Mouse (Mus musculus): Measurements from ENCODE around the gene Susd1. TPM values are rescaled to one million over a fixed set of nuclear protein-coding genes. Genes with fewer than 3 reads are reported as not detected.

The Susd1 gene
- polyA plus RNA-seq, 1 experiment, result 3.3 TPM

GRCm38 (mm10) chr4:59387387-59388210 is 50.8 kb downstream of the Susd1 start:
- Histone ChIP-seq H3K4me3 (replicated peaks) (no peak overlapping the region), H3K36me3 (replicated peaks; ENCODE audit: low read length) (peaks cover 94% of the 10 kb centered on the region), H3K27me3 (replicated peaks) (no peaks in the 10 kb centered on the region), H3K9me3 (no peaks in the 10 kb centered on the region), H3K4me1 (peaks cover 43% of the 10 kb centered on the region)
- no peak for TF ChIP-seq GATA1 (IDR thresholded peaks at IDR 0.05; ENCODE audit: borderline replicate concordance, low read length)
- no peak for TF ChIP-seq FLI1 (IDR thresholded peaks at IDR 0.05; ENCODE audit: low read length)

- TF ChIP-seq GATA1 (IDR thresholded peaks at IDR 0.05; ENCODE audit: borderline replicate concordance, low read length) (no peak), FLI1 (IDR thresholded peaks at IDR 0.05; ENCODE audit: low read length) (no peak)
- H3K4me3 ChIP-seq (replicated peaks), result peak overlapping the region; percentile 50
These were observed 53.1 kb downstream of the Susd1 start for GRCm38 (mm10) chr4:59385254-59385895.

GRCm38 (mm10) chr4:59383791-59384190 is 54.6 kb downstream of the Susd1 start:
- no peaks in the 10 kb centered on the region for H3K27me3 ChIP-seq (replicated peaks)
- H3K4me3 ChIP-seq (replicated peaks), result no peak overlapping the region
- H3K36me3 ChIP-seq (replicated peaks; ENCODE audit: low read length), result peaks cover 96% of the 10 kb centered on the region
- peaks cover 61% of the 10 kb centered on the region for H3K4me1 ChIP-seq
- TF ChIP-seq GATA1 (IDR thresholded peaks at IDR 0.05; ENCODE audit: borderline replicate concordance, low read length) (no peak), FLI1 (IDR thresholded peaks at IDR 0.05; ENCODE audit: low read length) (no peak)
- H3K9me3 ChIP-seq, result no peaks in the 10 kb centered on the region

More at GRCm38 (mm10) chr4:59385254-59385895, 53.1 kb downstream of the Susd1 start:
- Histone ChIP-seq H3K36me3 (replicated peaks; ENCODE audit: low read length) (peaks cover 96% of the 10 kb centered on the region), H3K27me3 (replicated peaks) (no peaks in the 10 kb centered on the region), H3K9me3 (no peaks in the 10 kb centered on the region), H3K4me1 (peaks cover 60% of the 10 kb centered on the region)

GRCm38 (mm10) chr4:59382131-59382530 is 56.3 kb downstream of the Susd1 start:
- peaks cover 91% of the 10 kb centered on the region for H3K36me3 ChIP-seq (replicated peaks; ENCODE audit: low read length)
- no peaks in the 10 kb centered on the region for H3K27me3 ChIP-seq (replicated peaks)
- H3K4me1 ChIP-seq, result peaks cover 54% of the 10 kb centered on the region
- no peak for TF ChIP-seq FLI1 (IDR thresholded peaks at IDR 0.05; ENCODE audit: low read length)
- TF ChIP-seq GATA1 (IDR thresholded peaks at IDR 0.05; ENCODE audit: borderline replicate concordance, low read length), result no peak
- no peak overlapping the region for H3K4me3 ChIP-seq (replicated peaks)
- no peaks in the 10 kb centered on the region for H3K9me3 ChIP-seq

GRCm38 (mm10) chr4:59381007-59381743 is 57.3 kb downstream of the Susd1 start:
- Histone ChIP-seq H3K4me3 (replicated peaks) (no peak overlapping the region), H3K36me3 (replicated peaks; ENCODE audit: low read length) (peaks cover 91% of the 10 kb centered on the region), H3K9me3 (no peaks in the 10 kb centered on the region), H3K4me1 (peaks cover 46% of the 10 kb centered on the region), H3K27me3 (replicated peaks) (no peaks in the 10 kb centered on the region)
- no peak for TF ChIP-seq GATA1 (IDR thresholded peaks at IDR 0.05; ENCODE audit: borderline replicate concordance, low read length)

- TF ChIP-seq GATA1 (IDR thresholded peaks at IDR 0.05; ENCODE audit: borderline replicate concordance, low read length) (no peak), FLI1 (IDR thresholded peaks at IDR 0.05; ENCODE audit: low read length) (no peak)
- H3K4me1 ChIP-seq, result peaks cover 40% of the 10 kb centered on the region
- no peaks in the 10 kb centered on the region for H3K9me3 ChIP-seq
- H3K4me3 ChIP-seq (replicated peaks), result no peak overlapping the region
- no peaks in the 10 kb centered on the region for H3K27me3 ChIP-seq (replicated peaks)
- H3K36me3 ChIP-seq (replicated peaks; ENCODE audit: low read length), result peaks cover 93% of the 10 kb centered on the region
These were observed 58.0 kb downstream of the Susd1 start for GRCm38 (mm10) chr4:59380478-59380877.

GRCm38 (mm10) chr4:59379876-59380275 is 58.6 kb downstream of the Susd1 start:
- H3K27me3 ChIP-seq (replicated peaks), result no peaks in the 10 kb centered on the region
- H3K4me1 ChIP-seq, result peaks cover 34% of the 10 kb centered on the region
- no peak overlapping the region for H3K4me3 ChIP-seq (replicated peaks)
- peaks cover 93% of the 10 kb centered on the region for H3K36me3 ChIP-seq (replicated peaks; ENCODE audit: low read length)
- no peak for TF ChIP-seq FLI1 (IDR thresholded peaks at IDR 0.05; ENCODE audit: low read length)
- no peak for TF ChIP-seq GATA1 (IDR thresholded peaks at IDR 0.05; ENCODE audit: borderline replicate concordance, low read length)
- H3K9me3 ChIP-seq, result no peaks in the 10 kb centered on the region

GRCm38 (mm10) chr4:59378631-59379030 is 59.8 kb downstream of the Susd1 start:
- H3K4me1 ChIP-seq, result peaks cover 26% of the 10 kb centered on the region
- TF ChIP-seq GATA1 (IDR thresholded peaks at IDR 0.05; ENCODE audit: borderline replicate concordance, low read length), result no peak
- TF ChIP-seq FLI1 (IDR thresholded peaks at IDR 0.05; ENCODE audit: low read length), result no peak
- no peaks in the 10 kb centered on the region for H3K27me3 ChIP-seq (replicated peaks)
- no peak overlapping the region for H3K4me3 ChIP-seq (replicated peaks)
- H3K36me3 ChIP-seq (replicated peaks; ENCODE audit: low read length), result peaks cover 93% of the 10 kb centered on the region
- no peaks in the 10 kb centered on the region for H3K9me3 ChIP-seq

- H3K36me3 ChIP-seq (replicated peaks; ENCODE audit: low read length), result peaks cover 93% of the 10 kb centered on the region
- H3K4me1 ChIP-seq, result peaks cover 13% of the 10 kb centered on the region
- H3K4me3 ChIP-seq (replicated peaks), result no peak overlapping the region
These were observed 64.0 kb downstream of the Susd1 start for GRCm38 (mm10) chr4:59374271-59374938.

More at GRCm38 (mm10) chr4:59374271-59374938, 64.0 kb downstream of the Susd1 start:
- no peaks in the 10 kb centered on the region for H3K9me3 ChIP-seq
- H3K27me3 ChIP-seq (replicated peaks), result no peaks in the 10 kb centered on the region
- TF ChIP-seq FLI1 (IDR thresholded peaks at IDR 0.05; ENCODE audit: low read length) (no peak), GATA1 (IDR thresholded peaks at IDR 0.05; ENCODE audit: borderline replicate concordance, low read length) (no peak)
